In the genomic region with DNA sequence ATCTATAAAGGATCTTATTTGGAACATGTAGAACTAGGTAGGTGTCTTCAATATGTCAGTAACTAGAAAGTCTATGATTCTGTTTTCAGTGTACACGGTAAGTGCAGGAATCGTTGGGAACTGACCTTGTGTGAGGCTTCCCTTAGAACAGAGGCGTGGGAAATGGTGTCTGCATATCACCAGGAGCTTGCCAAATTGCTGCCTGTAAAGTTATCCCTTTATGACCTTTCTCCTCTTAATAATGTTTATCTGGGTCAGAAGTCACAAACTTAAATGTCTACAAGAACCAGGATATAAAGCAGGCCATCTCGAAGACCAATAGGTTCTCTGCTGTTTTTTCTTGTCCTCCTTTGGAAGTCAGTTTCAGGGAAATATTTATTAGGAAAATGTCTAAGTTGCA, we compare ENCODE assay signal across 24 mouse cellular contexts. TPM values are rescaled to one million over a fixed set of nuclear protein-coding genes. Genes with fewer than 3 reads are reported as not detected.
DNase-seq lines count a peak whose midpoint lies in the region; ATAC-seq and TF ChIP-seq lines count a peak whose summit lies in the region.
"Had no signal": no experiment of that assay in that cellular context is flagged by ENCODE, and none has a peak within 500 bp of the region (broad histone marks: within the 10 kb centered on the region; RNA-seq: fewer than 3 reads in every experiment).

No protein-coding gene starts in this region.

- no peak overlapping the region for H3K9ac ChIP-seq in liver, adult 2 months (ENCODE audit: low read depth, low read length)
- H3K9ac ChIP-seq in liver, embryonic 11.5 days (ENCODE audit: low read depth, low read length), result no peak overlapping the region
- no peak overlapping the region for H3K9ac ChIP-seq in intestine, embryonic 15.5 days
- H3K9ac ChIP-seq: embryonic facial prominence, embryonic 15.5 days; heart, embryonic 12.5 days; hindbrain, embryonic 13.5 days had no signal

- H3K79me2 ChIP-seq in liver, adult 2 months (ENCODE audit: control insufficient read depth, insufficient read depth, low read length), result peaks cover 19% of the 10 kb centered on the region; the same call in 1 of the 2 replicates

- H3K4me1 ChIP-seq in liver, adult 2 months (ENCODE audit: control insufficient read depth, insufficient read depth, low read length), result peaks cover 7% of the 10 kb centered on the region; the same call in 1 of the 2 replicates
- peaks cover 12% of the 10 kb centered on the region for H3K4me1 ChIP-seq in liver, embryonic 11.5 days (replicated peaks; ENCODE audit: control insufficient read depth, insufficient read depth, low read length)
- peaks cover 13% of the 10 kb centered on the region for H3K4me1 ChIP-seq in intestine, embryonic 15.5 days (replicated peaks)

- H3K4me2 ChIP-seq in liver, embryonic 11.5 days, result no peak overlapping the region
- no peak overlapping the region for H3K4me2 ChIP-seq in intestine, embryonic 15.5 days (replicated peaks)
- H3K4me2 ChIP-seq: embryonic facial prominence, embryonic 15.5 days; heart, embryonic 12.5 days; hindbrain, embryonic 13.5 days had no signal

- no peak for ATAC-seq in liver, embryonic 11.5 days (replicated peaks; ENCODE audit: low FRiP score)
- peak; percentile 51 for ATAC-seq in intestine, embryonic 15.5 days
- ATAC-seq: activated CD4-positive, CD25-positive, alpha-beta regulatory T cell, adult 4 months; forebrain, embryonic 14.5 days; hindbrain, postnatal 0 days; Patski had no signal

- TF ChIP-seq POLR2A in liver, adult 2 months (IDR thresholded peaks at IDR 0.05; ENCODE audit: extremely low read depth, insufficient read depth, low read length), result no peak

- DNase-seq in heart, adult 18-20 months, result peak; percentile 26 to 42
- no peak for DNase-seq in heart, postnatal 14 days
- peak; percentile 41 for DNase-seq in liver, adult 2 months (ENCODE audit: extremely low read depth, low read depth, low spot score)
- no peak for DNase-seq in liver, embryonic 11.5 days (ENCODE audit: low spot score)
- peak; percentile 86 for DNase-seq in large intestine, adult 2 months (ENCODE audit: low read depth, low spot score)
- DNase-seq in natural killer cell, adult 2 months (ENCODE audit: low spot score in 2 of 2), result no peak
- no peak for DNase-seq in retina, embryonic 14.5 days (ENCODE audit: low spot score)
- DNase-seq: adrenal gland, postnatal 14 days; cerebellum, adult 2 months; cerebellum, postnatal 14 days; embryo, embryonic 11 days; gastrocnemius, postnatal 36 days; heart, adult 11 months had no signal

- no peaks in the 10 kb centered on the region for H3K9me3 ChIP-seq in liver, embryonic 11.5 days (ENCODE audit: control insufficient read depth, low read length)
- no peaks in the 10 kb centered on the region for H3K9me3 ChIP-seq in intestine, embryonic 15.5 days
- H3K9me3 ChIP-seq: embryonic facial prominence, embryonic 15.5 days; forebrain, embryonic 10.5 days; heart, embryonic 12.5 days had no signal

- no peak for TF ChIP-seq CTCF in liver, adult 2 months (IDR thresholded peaks at IDR 0.05; ENCODE audit: low read depth, low read length)

- H3K36me3 ChIP-seq in liver, adult 2 months (ENCODE audit: control insufficient read depth, insufficient read depth, low read length), result peaks cover 5% of the 10 kb centered on the region; the same call in 1 of the 2 replicates
- H3K36me3 ChIP-seq in liver, embryonic 11.5 days (ENCODE audit: control insufficient read depth, insufficient read depth, low read length), result peaks cover 9% of the 10 kb centered on the region; the same call in 1 of the 2 replicates
- no peaks in the 10 kb centered on the region for H3K36me3 ChIP-seq in intestine, embryonic 15.5 days

- intact Hi-C loops in heart, postnatal 14 days (cut with DNase I), result no loop called here

- 15% methylated on average over 4 of the region's 4 CpGs for WGBS in liver, adult 2 months
- WGBS in liver, embryonic 11.5 days, result 82% methylated on average over 4 of the region's 4 CpGs
- WGBS in intestine, embryonic 15.5 days, result 25% methylated on average over 4 of the region's 4 CpGs
- WGBS in large intestine, adult 2 months, result 22% methylated on average over 4 of the region's 4 CpGs

- no peak overlapping the region for H3K27ac ChIP-seq in liver, adult 2 months (replicated peaks; ENCODE audit: insufficient read depth, low read depth, low read length)
- H3K27ac ChIP-seq in liver, embryonic 11.5 days (ENCODE audit: low read depth, low read length), result no peak overlapping the region
- H3K27ac ChIP-seq in intestine, embryonic 15.5 days, result no peak overlapping the region
- H3K27ac ChIP-seq: embryonic facial prominence, embryonic 15.5 days; forebrain, embryonic 10.5 days; hindbrain, embryonic 13.5 days; hindbrain, postnatal 0 days had no signal

- no peaks in the 10 kb centered on the region for H3K27me3 ChIP-seq in liver, adult 2 months (ENCODE audit: control insufficient read depth, insufficient read depth, low read length)
- H3K27me3 ChIP-seq in liver, embryonic 11.5 days (replicated peaks; ENCODE audit: control insufficient read depth, insufficient read depth, low read length), result no peaks in the 10 kb centered on the region
- H3K27me3 ChIP-seq in intestine, embryonic 15.5 days (replicated peaks), result no peaks in the 10 kb centered on the region
- H3K27me3 ChIP-seq: CH12.LX; embryonic facial prominence, embryonic 15.5 days; heart, embryonic 12.5 days; hindbrain, embryonic 13.5 days; Patski had no signal

- H3K4me3 ChIP-seq in liver, adult 2 months (ENCODE audit: insufficient read depth, low read depth, low read length), result no peak overlapping the region
- no peak overlapping the region for H3K4me3 ChIP-seq in liver, embryonic 11.5 days (ENCODE audit: low read depth, low read length)
- no peak overlapping the region for H3K4me3 ChIP-seq in intestine, embryonic 15.5 days (replicated peaks)
- H3K4me3 ChIP-seq: embryonic facial prominence, embryonic 15.5 days; erythroblast, embryonic 14.5 days; forebrain, embryonic 10.5 days; heart, embryonic 12.5 days; hindbrain, embryonic 13.5 days had no signal

RNA-seq across cellular contexts. Expression of a gene that starts 17.6 kb away (rescaled TPM):
- total RNA-seq in heart, adult 18-20 months (2021), result 10 to 100 TPM; 26.5 to 29.0 TPM
- total RNA-seq in heart, postnatal 14 days (2021), result 10 to 100 TPM; 29.0 to 29.9 TPM
- total RNA-seq in liver, adult 2 months (2014; rRNA removed), result 2.0 and 2.7 TPM in 2 replicates
- polyA plus RNA-seq in liver, adult 2 months (2012; rRNA removed), result 3.6 and 5.1 TPM in 2 replicates
- polyA plus RNA-seq in liver, embryonic 11.5 days (2014; fragmentation: Nextera tagmentation; extraction: Ambion mirVana), result 13.7 and 14.0 TPM in 2 replicates
- polyA plus RNA-seq in intestine, embryonic 15.5 days (2015; fragmentation: Nextera tagmentation; extraction: Ambion mirVana), result 19.2 and 22.4 TPM in 2 replicates
- polyA plus RNA-seq in large intestine, adult 2 months (2012; rRNA removed), result 17.6 and 36.3 TPM in 2 replicates

Comparison
In these comparisons a context has a peak if more than half of its experiments do, and no peak if none do; other contexts are left out.
1. DNase-seq: peak in heart, adult 18-20 months (2 of 2), liver, adult 2 months (single experiment) and large intestine, adult 2 months (single experiment); none in heart, postnatal 14 days (0 of 2), liver, embryonic 11.5 days (single experiment), natural killer cell, adult 2 months (0 of 2) and retina, embryonic 14.5 days (single experiment).